Mouse (Mus musculus): ENCODE measurements at regions not wholly inside any gene's neighbourhood (a gene's known extent, or its start where the extent isn't known, plus 50 kb on each side); places are given as distances from the start of the nearest gene placed in this dataset.

GRCm38 (mm10) chr13:28426085-28426484 is 168.8 kb downstream of the Gm11361 start:
- TF ChIP-seq MAX (IDR thresholded peaks at IDR 0.05; ENCODE audit: low read length) = no peak
- TF ChIP-seq CTCF (IDR thresholded peaks at IDR 0.05 in 2 of 3, conservative IDR thresholded peaks at IDR 0.05 in 1 of 3; ENCODE audit: control insufficient read depth in 1 of 3, insufficient read depth in 1 of 3, low read depth in 2 of 3, low read length in 3 of 3, poor library complexity in 1 of 3, severe bottlenecking in 1 of 3) = no peak
- TF ChIP-seq CHD2 (IDR thresholded peaks at IDR 0.05; ENCODE audit: low read length) = no peak
- TF ChIP-seq GATA1 (IDR thresholded peaks at IDR 0.05; ENCODE audit: low read depth, low read length) = no peak
- TF ChIP-seq POLR2A (IDR thresholded peaks at IDR 0.05; ENCODE audit: control insufficient read depth in 1 of 2, insufficient read depth in 1 of 2, low read depth in 1 of 2, low read length in 2 of 2, poor library complexity in 1 of 2) = no peak
- TF ChIP-seq USF2 (IDR thresholded peaks at IDR 0.05; ENCODE audit: borderline replicate concordance in 1 of 2, insufficient read depth in 1 of 2, low read depth in 1 of 2, low read length in 2 of 2) = no peak

All from MEL (cell line).